Mouse (Mus musculus) left cerebral cortex, postnatal 25 days (tissue): ENCODE data around the gene Rprd1b. TPM values are rescaled to one million over a fixed set of nuclear protein-coding genes. Genes with fewer than 3 reads are reported as not detected.
A peak's percentile ranks its signal among the peaks of the same experiment; 100 is the strongest.
"Not testable (repeated sequence)": the region's sequence is repeated elsewhere in the genome, so short reads cannot be mapped to it uniquely, and the experiment has no call there.

Experiments
- DNase-seq, 2 experiments: peaks; one replicate each; pipeline ENCODE4 v3.0.0; 2022; ENCODE audit warnings: low spot score in 2 of 2, mixed read lengths in 1 of 2
- intact Hi-C: fragments of 180-260 bp; cut with DNase I; formaldehyde crosslinking; loops from one replicate; pipeline ENCODE4 v1.15.1; 2025
- total RNA-seq, 2 experiments: library from RNA; stranded (reverse); gene quantifications; 2 replicates each; pipeline ENCODE4 v1.2.3; 2021

Gene Rprd1b
- total RNA-seq, 2 experiments from 2014 or later: 38.5 to 45.4 TPM

DNA sequence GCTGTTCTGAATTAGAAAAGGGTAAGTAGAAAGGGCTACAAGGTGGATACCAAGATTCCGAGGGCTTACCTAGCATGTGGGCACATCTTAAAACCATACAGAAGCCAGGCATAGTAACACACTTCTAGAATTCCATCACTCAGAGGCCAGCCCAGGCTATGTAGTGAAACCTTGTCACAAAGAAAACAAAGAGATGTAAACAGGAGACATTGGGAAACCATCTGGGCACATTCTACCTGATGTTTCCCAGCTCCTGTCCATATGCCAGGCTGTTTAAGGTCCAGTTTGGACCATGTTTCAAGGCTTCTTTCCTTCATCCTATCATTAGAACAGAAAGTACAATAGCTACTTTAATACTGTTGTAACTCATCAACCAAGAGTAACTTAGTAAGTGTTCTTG is 9.3 kb downstream of the Rprd1b start:
- intact Hi-C loops: no loop called here
- no peak for DNase-seq

DNA sequence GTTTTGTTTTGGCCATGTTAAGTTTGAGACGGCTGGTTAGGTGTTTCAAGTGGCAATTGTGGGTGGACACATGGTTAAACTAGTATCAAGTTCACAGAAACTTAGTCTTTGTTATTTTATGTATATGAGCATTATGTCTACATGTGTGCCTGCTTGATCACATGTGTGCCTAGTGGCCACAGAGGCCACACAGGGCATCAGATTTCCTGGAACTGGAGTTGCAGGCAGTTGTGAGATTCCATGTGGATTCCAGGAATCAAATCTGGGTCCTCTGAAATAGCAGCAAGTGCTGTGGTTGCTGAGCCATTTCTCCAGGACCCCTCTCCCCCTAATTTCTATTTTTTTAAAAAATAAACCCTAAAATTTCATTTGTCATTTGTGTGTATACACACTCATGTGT is 11.4 kb downstream of the Rprd1b start:
- intact Hi-C loops: no loop called here
- DNase-seq: no peak

DNA sequence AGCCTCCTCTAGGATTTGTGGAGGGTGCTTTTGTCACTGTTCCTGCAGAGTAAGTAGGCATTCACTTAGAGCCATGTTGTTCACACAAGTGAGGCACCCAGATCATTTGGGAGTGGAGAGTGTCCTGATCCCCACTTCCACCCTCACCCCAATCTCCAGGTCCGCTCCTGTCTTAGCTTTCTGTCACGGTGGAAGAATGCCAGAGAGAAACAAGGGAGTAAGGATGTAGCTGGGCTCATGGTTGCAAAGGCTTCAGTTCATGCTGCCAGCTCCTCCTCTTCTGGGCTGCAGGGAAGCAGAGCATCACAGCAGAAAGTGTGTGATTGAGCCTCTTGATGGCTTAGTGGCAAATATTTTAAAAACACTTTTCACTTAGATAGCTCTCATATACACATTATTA is 12.1 kb downstream of the Rprd1b start:
- DNase-seq: no peak
- intact Hi-C loops: no loop called here

GRCm38 (mm10) chr2:158043504-158043903 is 15.2 kb downstream of the Rprd1b start:
- DNase-seq: no peak
- intact Hi-C loops: no loop called here

- DNase-seq: no peak
- intact Hi-C loops: no loop called here
Measured at GRCm38 (mm10) chr2:158046186-158046585, 17.9 kb downstream of the Rprd1b start.

DNA sequence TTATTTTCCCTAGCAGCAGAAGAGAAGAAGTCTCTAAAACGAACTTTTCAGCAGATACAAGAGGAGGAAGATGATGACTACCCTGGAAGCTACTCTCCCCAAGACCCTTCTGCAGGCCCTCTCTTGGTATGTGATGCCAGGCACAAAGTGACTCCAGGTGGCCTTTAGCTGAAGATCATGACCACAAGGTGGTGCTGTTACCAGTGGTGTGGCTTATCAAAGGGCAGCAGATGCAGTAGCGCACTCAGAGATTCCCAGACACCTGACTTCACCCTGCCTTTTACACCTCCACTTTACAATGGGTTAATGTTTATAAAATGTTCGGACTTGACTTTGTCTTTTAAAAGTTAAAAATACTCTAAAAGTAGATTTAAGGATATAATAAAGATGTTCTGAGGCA is 19.6 kb downstream of the Rprd1b start:
- intact Hi-C loops: loop anchor here (1.0 kb wide), 1 partner anchor 156 kb away; no protein-coding TSS in a partner anchor
- peak; percentile 35 to 48 for DNase-seq

- DNase-seq: no peak
- intact Hi-C loops: loop anchor here (1.0 kb wide), 1 partner anchor 156 kb away; no protein-coding TSS in a partner anchor
Measured at GRCm38 (mm10) chr2:158048718-158049117, 20.4 kb downstream of the Rprd1b start.

- no peak for DNase-seq
- intact Hi-C loops: no loop called here
Measured at GRCm38 (mm10) chr2:158050116-158050515, 21.8 kb downstream of the Rprd1b start.

GRCm38 (mm10) chr2:158054596-158054995 is 26.3 kb downstream of the Rprd1b start:
- intact Hi-C loops: no loop called here
- no peak for DNase-seq

- intact Hi-C loops, DNase-seq: not testable (repeated sequence)
Measured at GRCm38 (mm10) chr2:158055383-158055782, 27.1 kb downstream of the Rprd1b start.

GRCm38 (mm10) chr2:158057030-158057429 is 28.7 kb downstream of the Rprd1b start:
- no peak for DNase-seq
- intact Hi-C loops: no loop called here

GRCm38 (mm10) chr2:158058534-158058933 is 30.2 kb downstream of the Rprd1b start:
- intact Hi-C loops: no loop called here

GRCm38 (mm10) chr2:158059666-158060105 is 31.4 kb downstream of the Rprd1b start:
- no peak for DNase-seq
- intact Hi-C loops: no loop called here

More at GRCm38 (mm10) chr2:158058534-158058933, 30.2 kb downstream of the Rprd1b start:
- peak; percentile 30 to 55 for DNase-seq

DNA sequence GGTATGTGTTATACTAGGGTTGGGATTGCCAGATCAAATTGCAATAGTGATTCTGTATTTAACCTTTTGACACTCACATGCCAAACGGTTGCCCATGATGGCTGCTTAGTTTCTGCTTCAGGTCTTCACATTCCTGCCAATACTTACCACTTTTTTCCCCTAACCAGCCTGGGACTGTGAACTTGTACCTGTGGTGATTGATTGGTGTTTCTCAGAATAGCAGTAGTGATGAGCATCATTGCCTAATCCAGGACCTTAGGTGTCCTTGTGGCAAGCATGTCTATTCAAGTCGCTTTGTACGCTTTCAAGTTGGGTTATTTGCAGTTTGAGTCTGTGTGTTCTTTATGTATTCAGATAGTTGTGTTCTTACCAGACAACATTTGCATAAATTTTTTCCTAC is 34.7 kb downstream of the Rprd1b start:
- DNase-seq: no peak
- intact Hi-C loops: no loop called here

DNA sequence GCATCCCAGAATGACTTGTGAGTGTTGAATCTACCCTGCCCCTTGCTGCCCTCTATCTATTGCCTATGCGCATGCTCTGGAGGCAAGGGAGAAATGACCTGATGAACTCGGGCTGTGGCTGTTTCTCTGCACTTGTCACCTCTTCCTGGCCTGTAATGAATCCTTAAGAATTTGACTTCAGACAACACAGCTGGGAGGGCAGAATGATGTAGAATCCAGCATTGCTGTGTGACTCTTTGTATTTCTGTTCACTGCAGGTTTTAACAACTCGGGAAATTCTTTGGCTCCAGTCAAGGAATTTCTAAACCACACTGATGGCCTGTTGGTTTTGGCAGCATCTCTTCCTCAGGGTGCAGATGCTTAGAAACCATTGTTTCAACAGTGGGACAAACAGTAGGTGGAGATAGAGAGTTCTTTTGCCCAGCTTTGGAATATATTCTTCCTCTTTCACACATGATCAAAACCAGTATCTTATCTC is 36.3 kb downstream of the Rprd1b start:
- intact Hi-C loops: loop anchor here (2.0 to 5.0 kb wide), 2 partner anchors 140 to 278 kb away; no protein-coding TSS in a partner anchor
- DNase-seq: peak in 1 of 2 experiments; percentile 32

- intact Hi-C loops: loop anchor here (2.0 to 5.0 kb wide), 2 partner anchors 140 to 277 kb away; no protein-coding TSS in a partner anchor
- DNase-seq: no peak
Measured at GRCm38 (mm10) chr2:158065064-158065463, 36.8 kb downstream of the Rprd1b start.

DNA sequence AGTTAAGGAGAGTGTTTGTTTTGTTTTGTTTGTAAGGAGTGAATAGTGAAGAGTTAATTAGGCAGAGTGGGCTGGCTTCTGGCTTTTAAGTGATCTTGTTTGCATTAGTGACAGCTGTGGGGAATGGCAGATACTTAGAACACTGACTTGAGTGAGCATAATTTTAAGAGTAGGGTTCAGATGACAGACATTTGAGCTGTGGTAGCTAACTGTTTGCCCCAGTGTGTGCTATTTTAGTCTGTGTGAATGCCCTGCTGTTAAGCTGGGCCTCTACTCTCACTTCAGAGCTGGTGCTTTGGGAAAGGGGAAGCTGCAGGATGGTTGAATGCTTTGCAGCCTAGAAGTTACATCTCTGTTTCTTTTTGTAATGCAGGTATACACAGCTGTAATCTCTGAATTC is 38.2 kb downstream of the Rprd1b start:
- DNase-seq: no peak
- intact Hi-C loops: loop anchor here (5.0 kb wide), 1 partner anchor 276 kb away; no protein-coding TSS in a partner anchor

- intact Hi-C loops: loop anchor here (5.0 kb wide), 1 partner anchor 275 kb away; no protein-coding TSS in a partner anchor
- no peak for DNase-seq
Measured at GRCm38 (mm10) chr2:158067260-158067824, 39.0 kb downstream of the Rprd1b start.

DNA sequence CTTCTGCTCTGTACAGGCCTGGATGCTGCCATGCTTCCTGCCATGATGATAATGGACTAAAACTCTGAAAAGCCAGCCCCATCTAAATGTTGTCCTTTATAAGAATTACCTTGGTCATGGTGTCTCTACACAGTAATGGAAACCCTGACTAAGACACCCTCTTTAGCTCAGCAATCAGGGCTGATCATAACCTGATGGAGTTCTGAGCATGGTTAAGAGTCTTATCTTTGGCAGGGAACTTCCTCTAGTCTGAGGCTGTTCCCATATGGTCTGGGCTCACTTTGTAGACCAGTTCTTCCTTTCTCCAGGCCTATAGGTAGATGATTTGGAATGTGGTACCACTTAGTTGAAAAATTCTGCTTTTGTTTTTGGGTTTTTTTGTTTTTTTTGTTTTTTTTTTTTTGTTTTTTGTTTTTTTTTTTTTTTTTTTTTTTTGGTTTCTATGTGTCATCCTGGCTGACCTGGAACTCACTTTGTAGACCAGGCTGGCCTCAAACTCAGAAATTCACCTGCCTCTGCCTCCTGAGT is 40.2 kb downstream of the Rprd1b start:
- intact Hi-C loops: loop anchor here (5.0 kb wide), 1 partner anchor 274 kb away; no protein-coding TSS in a partner anchor
- DNase-seq: no peak

DNA sequence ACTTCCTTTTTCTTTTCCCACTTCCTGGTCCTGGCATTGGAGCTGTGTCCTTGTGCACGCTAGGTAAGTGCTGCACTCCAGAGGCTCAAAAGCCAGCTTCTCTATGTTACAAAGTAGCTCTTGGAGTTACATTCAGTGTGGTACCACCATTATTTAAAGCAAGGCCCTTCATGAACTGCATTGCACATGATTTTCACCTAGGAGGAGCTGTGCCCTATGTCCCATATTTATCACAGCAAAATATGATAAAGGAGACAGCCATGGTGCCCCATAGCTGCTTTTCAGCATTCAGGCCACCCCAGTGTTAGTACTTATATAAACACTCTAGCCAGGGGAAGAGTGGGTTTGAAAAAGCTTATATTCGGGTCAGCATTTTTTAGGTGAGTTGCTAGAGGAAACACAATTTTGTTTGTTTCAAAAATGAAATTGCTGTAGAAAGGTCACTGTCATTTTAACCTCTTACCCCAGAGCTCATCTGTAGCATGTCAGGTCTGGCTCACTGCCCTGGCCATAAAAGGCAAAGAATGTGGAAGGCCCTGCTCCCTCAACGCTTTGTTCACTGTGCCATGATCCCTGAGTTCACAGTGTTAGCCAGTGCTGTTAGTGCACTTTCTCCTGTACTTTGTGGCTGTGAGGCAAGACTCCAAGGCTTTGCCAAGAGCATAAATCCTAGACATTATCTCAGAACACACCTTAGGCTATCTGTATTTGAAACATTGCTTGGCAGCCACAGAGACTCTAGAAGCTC is 42.8 kb downstream of the Rprd1b start:
- intact Hi-C loops: no loop called here

More for the DNA sequence above, 42.8 kb downstream of the Rprd1b start:
- DNase-seq: no peak
